ENCODE assay signal across 32 mouse cellular contexts in genomic region chr5:90806050-90806449, GRCm38 (mm10). TPM values are rescaled to one million over a fixed set of nuclear protein-coding genes. Genes with fewer than 3 reads are reported as not detected.
A peak's percentile ranks its signal among the peaks of the same experiment; 100 is the strongest.
DNase-seq lines count a peak whose midpoint lies in the region; ATAC-seq and TF ChIP-seq lines count a peak whose summit lies in the region.
"Had no signal": no experiment of that assay in that cellular context is flagged by ENCODE, and none has a peak within 500 bp of the region (broad histone marks: within the 10 kb centered on the region; RNA-seq: fewer than 3 reads in every experiment).

No protein-coding gene starts in this region.

- no peaks in the 10 kb centered on the region for H3K36me3 ChIP-seq in embryonic facial prominence, embryonic 14.5 days (ENCODE audit: control insufficient read depth, insufficient read depth, low read length)
- H3K36me3 ChIP-seq in embryonic facial prominence, embryonic 10.5 days (replicated peaks): no peaks in the 10 kb centered on the region
- no peaks in the 10 kb centered on the region for H3K36me3 ChIP-seq in lung, postnatal 0 days (ENCODE audit: insufficient read depth, low read length)
- H3K36me3 ChIP-seq: embryonic facial prominence, embryonic 13.5 days; forebrain, embryonic 12.5 days; heart, embryonic 10.5 days; heart, embryonic 13.5 days had no signal

- no peak overlapping the region for H3K4me2 ChIP-seq in embryonic facial prominence, embryonic 14.5 days (ENCODE audit: low read depth, low read length)
- H3K4me2 ChIP-seq in lung, postnatal 0 days (replicated peaks; ENCODE audit: low read depth, low read length): no peak overlapping the region
- H3K4me2 ChIP-seq: embryonic facial prominence, embryonic 13.5 days; forebrain, embryonic 12.5 days; heart, embryonic 13.5 days; hindbrain, embryonic 14.5 days had no signal

- DNase-seq in embryonic facial prominence, embryonic 14.5 days (ENCODE audit: low spot score): peak; percentile 64
- DNase-seq in embryonic facial prominence, embryonic 10.5 days (ENCODE audit: low spot score): no peak
- DNase-seq in lung, postnatal 0 days (ENCODE audit: low spot score): no peak
- no peak for DNase-seq in lung, adult 2 months
- no peak for DNase-seq in layer of hippocampus, adult 9-11 months
- DNase-seq in layer of hippocampus, postnatal 10 days (ENCODE audit: low spot score in 2 of 2): no peak
- DNase-seq in right cerebral cortex, postnatal 14 days: no peak
- DNase-seq: adrenal gland, adult 2 months; adrenal gland, postnatal 14 days; cerebellum, adult 18-20 months; cerebellum, adult 9-11 months; cerebellum, postnatal 25 days; gastrocnemius, postnatal 10 days; gastrocnemius, postnatal 36 days; heart, adult 2 months; heart, postnatal 14 days; heart, postnatal 4 days had no signal

- TF ChIP-seq EP300 in lung, postnatal 0 days (IDR thresholded peaks at IDR 0.05): no peak

- no peak for TF ChIP-seq POLR2A in lung, adult 2 months (IDR thresholded peaks at IDR 0.05; ENCODE audit: borderline replicate concordance, extremely low read depth, low read depth, low read length)
- TF ChIP-seq POLR2A in embryonic fibroblast, embryonic 13.5 days (IDR thresholded peaks at IDR 0.05; ENCODE audit: low read depth, low read length): no peak

- no peak for TF ChIP-seq CTCF in lung, postnatal 0 days (IDR thresholded peaks at IDR 0.05)
- TF ChIP-seq CTCF in lung, adult 2 months (IDR thresholded peaks at IDR 0.05; ENCODE audit: insufficient read depth, low read length): no peak
- TF ChIP-seq CTCF in embryonic fibroblast, embryonic 13.5 days (IDR thresholded peaks at IDR 0.05; ENCODE audit: borderline replicate concordance, insufficient read depth, low read length): no peak

- no peak overlapping the region for H3K4me3 ChIP-seq in embryonic facial prominence, embryonic 14.5 days (ENCODE audit: low read depth, low read length)
- no peak overlapping the region for H3K4me3 ChIP-seq in embryonic facial prominence, embryonic 10.5 days
- H3K4me3 ChIP-seq in lung, postnatal 0 days (ENCODE audit: low read depth, low read length): no peak overlapping the region
- no peak overlapping the region for H3K4me3 ChIP-seq in lung, adult 2 months (replicated peaks; ENCODE audit: extremely low read depth, low read depth, low read length)
- no peak overlapping the region for H3K4me3 ChIP-seq in embryonic fibroblast, embryonic 13.5 days (ENCODE audit: insufficient read depth, low read length)
- H3K4me3 ChIP-seq: embryonic facial prominence, embryonic 13.5 days; forebrain, embryonic 12.5 days; heart, adult 2 months; heart, embryonic 10.5 days; heart, embryonic 13.5 days had no signal

- no peaks in the 10 kb centered on the region for H3K4me1 ChIP-seq in embryonic facial prominence, embryonic 14.5 days (ENCODE audit: control insufficient read depth, insufficient read depth, low read length)
- no peaks in the 10 kb centered on the region for H3K4me1 ChIP-seq in embryonic facial prominence, embryonic 10.5 days
- no peaks in the 10 kb centered on the region for H3K4me1 ChIP-seq in lung, postnatal 0 days (ENCODE audit: insufficient read depth, low read depth, low read length)
- no peaks in the 10 kb centered on the region for H3K4me1 ChIP-seq in lung, adult 2 months (ENCODE audit: control insufficient read depth, insufficient read depth, low read length)
- H3K4me1 ChIP-seq in embryonic fibroblast, embryonic 13.5 days (ENCODE audit: control insufficient read depth, insufficient read depth, low read length): no peaks in the 10 kb centered on the region
- H3K4me1 ChIP-seq: forebrain, embryonic 12.5 days; heart, embryonic 10.5 days; heart, embryonic 13.5 days had no signal

- H3K9me3 ChIP-seq in embryonic facial prominence, embryonic 14.5 days (ENCODE audit: control insufficient read depth, low read length): no peaks in the 10 kb centered on the region
- no peaks in the 10 kb centered on the region for H3K9me3 ChIP-seq in embryonic facial prominence, embryonic 10.5 days
- no peaks in the 10 kb centered on the region for H3K9me3 ChIP-seq in lung, postnatal 0 days (ENCODE audit: low read length)
- H3K9me3 ChIP-seq: embryonic facial prominence, embryonic 13.5 days; forebrain, embryonic 12.5 days; heart, embryonic 10.5 days; heart, embryonic 13.5 days had no signal

- no peak overlapping the region for H3K9ac ChIP-seq in embryonic facial prominence, embryonic 14.5 days (ENCODE audit: low read depth, low read length)
- no peak overlapping the region for H3K9ac ChIP-seq in lung, postnatal 0 days (replicated peaks; ENCODE audit: low read depth)
- H3K9ac ChIP-seq: embryonic facial prominence, embryonic 13.5 days; forebrain, embryonic 12.5 days; heart, embryonic 13.5 days; hindbrain, embryonic 14.5 days had no signal

- H3K27ac ChIP-seq in embryonic facial prominence, embryonic 14.5 days (replicated peaks; ENCODE audit: low read depth, low read length): no peak overlapping the region
- no peak overlapping the region for H3K27ac ChIP-seq in embryonic facial prominence, embryonic 10.5 days (replicated peaks)
- no peak overlapping the region for H3K27ac ChIP-seq in lung, postnatal 0 days (ENCODE audit: low read length)
- peak overlapping the region; percentile 61 for H3K27ac ChIP-seq in embryonic fibroblast, embryonic 13.5 days (ENCODE audit: insufficient read depth, low read length)
- H3K27ac ChIP-seq: forebrain, embryonic 12.5 days; heart, adult 2 months; heart, embryonic 10.5 days; heart, embryonic 13.5 days; hindbrain, embryonic 14.5 days; hindbrain, postnatal 0 days had no signal

- no peaks in the 10 kb centered on the region for H3K27me3 ChIP-seq in embryonic facial prominence, embryonic 14.5 days (replicated peaks; ENCODE audit: control insufficient read depth, insufficient read depth, low read length)
- H3K27me3 ChIP-seq in embryonic facial prominence, embryonic 10.5 days (replicated peaks; ENCODE audit: low read depth, poor library complexity, severe bottlenecking): no peaks in the 10 kb centered on the region
- H3K27me3 ChIP-seq in lung, postnatal 0 days (replicated peaks; ENCODE audit: insufficient read depth, low read length): no peaks in the 10 kb centered on the region
- H3K27me3 ChIP-seq: embryonic facial prominence, embryonic 13.5 days; forebrain, embryonic 12.5 days; heart, embryonic 13.5 days; Patski had no signal

- no peak for ATAC-seq in embryonic facial prominence, embryonic 14.5 days (ENCODE audit: low read depth)
- peak; percentile 39; the same call in 1 of the 2 replicates for ATAC-seq in lung, postnatal 0 days
- ATAC-seq: forebrain, embryonic 16.5 days; hindbrain, postnatal 0 days; inflammation-experienced regulatory T-cells, adult 6 months; Patski had no signal

RNA-seq across cellular contexts. Expression of gene Cxcl15, which starts 11.7 kb away (rescaled TPM):
- polyA plus RNA-seq in embryonic facial prominence, embryonic 14.5 days (2014; fragmentation: Nextera tagmentation; extraction: Ambion mirVana): 0.07 and 0.18 TPM in 2 replicates
- not detected in 2 replicates for polyA plus RNA-seq in embryonic facial prominence, embryonic 10.5 days (2016; fragmentation: Nextera tagmentation; extraction: Ambion mirVana)
- 546 and 609 TPM in 2 replicates for polyA plus RNA-seq in lung, postnatal 0 days (2015; fragmentation: Nextera tagmentation; extraction: Ambion mirVana)
- 247 and 423 TPM in 2 replicates for polyA plus RNA-seq in lung, adult 2 months (2012; rRNA removed)
- 0.85 and 3.5 TPM in 2 replicates for polyA plus RNA-seq in embryonic fibroblast, embryonic 13.5 days (2011; ENCODE audit: insufficient read length, low read depth, missing spikeins)
- total RNA-seq in layer of hippocampus, postnatal 10 days (2021): not detected
- total RNA-seq: adrenal gland, adult 2 months; adrenal gland, postnatal 14 days; adrenal gland, postnatal 4 days; common myeloid progenitor, adult 5-6 weeks; ES-E14; gastrocnemius, adult 18-20 months; gastrocnemius, postnatal 10 days; gastrocnemius, postnatal 36 days; granulocyte monocyte progenitor cell, adult 5-6 weeks; heart, adult 2 months; heart, postnatal 4 days; hindbrain, postnatal 0 days had no signal
- polyA plus RNA-seq: adrenal gland, adult 2 months; forebrain, embryonic 12.5 days; forebrain, embryonic 16.5 days; hindbrain, embryonic 14.5 days; hindbrain, postnatal 0 days; inflammation-experienced regulatory T-cells, adult 6 months had no signal

RNA-seq across cellular contexts. Expression of gene Cxcl3, which starts 20.1 kb away (rescaled TPM):
- polyA plus RNA-seq in embryonic facial prominence, embryonic 14.5 days (2014; fragmentation: Nextera tagmentation; extraction: Ambion mirVana): 0.17 TPM in 1 of 2 replicates, not detected in the other
- 0.15 TPM in 1 of 2 replicates, not detected in the other for polyA plus RNA-seq in embryonic facial prominence, embryonic 10.5 days (2016; fragmentation: Nextera tagmentation; extraction: Ambion mirVana)
- polyA plus RNA-seq in lung, postnatal 0 days (2015; fragmentation: Nextera tagmentation; extraction: Ambion mirVana): 0.42 and 2.5 TPM in 2 replicates
- 0.87 and 1.5 TPM in 2 replicates for polyA plus RNA-seq in lung, adult 2 months (2012; rRNA removed)
- 2.5 and 2.8 TPM in 2 replicates for polyA plus RNA-seq in embryonic fibroblast, embryonic 13.5 days (2011; ENCODE audit: insufficient read length, low read depth, missing spikeins)
- total RNA-seq in layer of hippocampus, postnatal 10 days (2021): not detected
- total RNA-seq: adrenal gland, adult 2 months; adrenal gland, postnatal 14 days; adrenal gland, postnatal 4 days; ES-E14; gastrocnemius, adult 18-20 months; gastrocnemius, postnatal 10 days; gastrocnemius, postnatal 36 days; heart, adult 2 months; heart, postnatal 14 days; heart, postnatal 4 days; hindbrain, postnatal 0 days had no signal
- polyA plus RNA-seq: forebrain, embryonic 12.5 days; heart, adult 2 months; heart, embryonic 13.5 days; hindbrain, embryonic 14.5 days; Patski had no signal

RNA-seq across cellular contexts. Expression of gene Pf4, which starts 33.8 kb away (rescaled TPM):
- 94.9 and 125 TPM in 2 replicates for polyA plus RNA-seq in embryonic facial prominence, embryonic 14.5 days (2014; fragmentation: Nextera tagmentation; extraction: Ambion mirVana)
- 34.2 and 55.7 TPM in 2 replicates for polyA plus RNA-seq in embryonic facial prominence, embryonic 10.5 days (2016; fragmentation: Nextera tagmentation; extraction: Ambion mirVana)
- 152 and 164 TPM in 2 replicates for polyA plus RNA-seq in lung, postnatal 0 days (2015; fragmentation: Nextera tagmentation; extraction: Ambion mirVana)
- polyA plus RNA-seq in lung, adult 2 months (2012; rRNA removed): 49.0 and 65.2 TPM in 2 replicates
- 3.6 TPM in 1 of 2 replicates, not detected in the other for polyA plus RNA-seq in embryonic fibroblast, embryonic 13.5 days (2011; ENCODE audit: insufficient read length, low read depth, missing spikeins)
- total RNA-seq in layer of hippocampus, postnatal 10 days (2021): 1 to 10 TPM; 5.6 to 7.1 TPM
- total RNA-seq: ES-E14 had no signal
- polyA plus RNA-seq: inflammation-experienced regulatory T-cells, adult 6 months; Patski had no signal

RNA-seq across cellular contexts. Expression of gene Ppbp, which starts 37.7 kb away (rescaled TPM):
- polyA plus RNA-seq in embryonic facial prominence, embryonic 14.5 days (2014; fragmentation: Nextera tagmentation; extraction: Ambion mirVana): 1.8 and 3.6 TPM in 2 replicates
- 4.7 and 9.6 TPM in 2 replicates for polyA plus RNA-seq in embryonic facial prominence, embryonic 10.5 days (2016; fragmentation: Nextera tagmentation; extraction: Ambion mirVana)
- polyA plus RNA-seq in lung, postnatal 0 days (2015; fragmentation: Nextera tagmentation; extraction: Ambion mirVana): 15.6 and 18.3 TPM in 2 replicates
- 18.2 and 36.7 TPM in 2 replicates for polyA plus RNA-seq in lung, adult 2 months (2012; rRNA removed)
- 23.5 and 40.7 TPM in 2 replicates for polyA plus RNA-seq in embryonic fibroblast, embryonic 13.5 days (2011; ENCODE audit: insufficient read length, low read depth, missing spikeins)
- total RNA-seq in layer of hippocampus, postnatal 10 days (2021): not detected
- total RNA-seq: granulocyte monocyte progenitor cell, adult 5-6 weeks had no signal

RNA-seq across cellular contexts. Expression of gene Cxcl5, which starts 46.9 kb away (rescaled TPM):
- 2.0 and 2.6 TPM in 2 replicates for polyA plus RNA-seq in embryonic facial prominence, embryonic 14.5 days (2014; fragmentation: Nextera tagmentation; extraction: Ambion mirVana)
- 0.30 and 0.37 TPM in 2 replicates for polyA plus RNA-seq in embryonic facial prominence, embryonic 10.5 days (2016; fragmentation: Nextera tagmentation; extraction: Ambion mirVana)
- 0.26 and 9.8 TPM in 2 replicates for polyA plus RNA-seq in lung, postnatal 0 days (2015; fragmentation: Nextera tagmentation; extraction: Ambion mirVana)
- 0.25 and 0.77 TPM in 2 replicates for polyA plus RNA-seq in lung, adult 2 months (2012; rRNA removed)
- 61.8 and 135 TPM in 2 replicates for polyA plus RNA-seq in embryonic fibroblast, embryonic 13.5 days (2011; ENCODE audit: insufficient read length, low read depth, missing spikeins)
- under 1 TPM; 0.23 to 0.27 TPM for total RNA-seq in layer of hippocampus, postnatal 10 days (2021)
- total RNA-seq: adrenal gland, adult 2 months; adrenal gland, postnatal 14 days; adrenal gland, postnatal 4 days; common myeloid progenitor, adult 5-6 weeks; gastrocnemius, adult 18-20 months; gastrocnemius, postnatal 10 days; gastrocnemius, postnatal 36 days; granulocyte monocyte progenitor cell, adult 5-6 weeks; heart, postnatal 4 days; hindbrain, postnatal 0 days had no signal
- polyA plus RNA-seq: adrenal gland, adult 2 months; forebrain, embryonic 12.5 days; inflammation-experienced regulatory T-cells, adult 6 months had no signal

Comparison
In these comparisons a context has a peak if more than half of its experiments do, and no peak if none do; other contexts are left out.
1. RNA of gene Cxcl15, which starts 11.7 kb away (polyA plus RNA-seq): 546 to 609 TPM in lung, postnatal 0 days and 247 to 423 TPM in lung, adult 2 months; 0.85 to 3.5 TPM in embryonic fibroblast, embryonic 13.5 days, 0.07 to 0.18 TPM in embryonic facial prominence, embryonic 14.5 days and not detected in embryonic facial prominence, embryonic 10.5 days; every median in the first group is over 10 times any median in the second.